Mouse (Mus musculus) layer of hippocampus, postnatal 36 days (tissue): ENCODE results near the gene Ccdc158. TPM values are rescaled to one million over a fixed set of nuclear protein-coding genes. Genes with fewer than 3 reads are reported as not detected.

Experiments used
- DNase-seq, 2 experiments: peaks; one replicate each; pipeline ENCODE4 v3.0.0; 2022
- total RNA-seq, 2 experiments: library from RNA; stranded (reverse); gene quantifications; 2 replicates each; pipeline ENCODE4 v1.2.3; 2021

Ccdc158 gene
- total RNA-seq, 2 experiments from 2014 or later: 0.30 to 1.4 TPM

DNA sequence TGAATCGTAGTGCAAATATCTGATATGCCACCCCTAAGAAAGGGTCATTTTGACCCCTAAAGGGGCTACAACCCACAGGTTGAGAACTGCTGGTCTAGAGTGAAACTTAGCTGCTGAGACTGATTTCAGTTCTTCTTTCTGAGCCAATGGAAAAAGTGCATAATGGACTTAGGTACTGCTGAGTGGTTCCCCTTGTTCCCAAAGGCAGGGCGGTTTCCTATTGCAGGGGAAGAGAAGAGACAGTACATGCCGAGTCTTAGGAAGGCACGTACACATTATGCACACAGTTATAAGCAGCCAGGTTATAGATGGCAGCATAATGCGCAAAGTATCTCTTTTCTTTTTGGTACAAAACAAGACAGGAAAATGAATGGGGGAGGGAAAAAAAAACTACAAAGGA, 13.1 kb upstream of the Ccdc158 start:
- DNase-seq: no peak

DNA sequence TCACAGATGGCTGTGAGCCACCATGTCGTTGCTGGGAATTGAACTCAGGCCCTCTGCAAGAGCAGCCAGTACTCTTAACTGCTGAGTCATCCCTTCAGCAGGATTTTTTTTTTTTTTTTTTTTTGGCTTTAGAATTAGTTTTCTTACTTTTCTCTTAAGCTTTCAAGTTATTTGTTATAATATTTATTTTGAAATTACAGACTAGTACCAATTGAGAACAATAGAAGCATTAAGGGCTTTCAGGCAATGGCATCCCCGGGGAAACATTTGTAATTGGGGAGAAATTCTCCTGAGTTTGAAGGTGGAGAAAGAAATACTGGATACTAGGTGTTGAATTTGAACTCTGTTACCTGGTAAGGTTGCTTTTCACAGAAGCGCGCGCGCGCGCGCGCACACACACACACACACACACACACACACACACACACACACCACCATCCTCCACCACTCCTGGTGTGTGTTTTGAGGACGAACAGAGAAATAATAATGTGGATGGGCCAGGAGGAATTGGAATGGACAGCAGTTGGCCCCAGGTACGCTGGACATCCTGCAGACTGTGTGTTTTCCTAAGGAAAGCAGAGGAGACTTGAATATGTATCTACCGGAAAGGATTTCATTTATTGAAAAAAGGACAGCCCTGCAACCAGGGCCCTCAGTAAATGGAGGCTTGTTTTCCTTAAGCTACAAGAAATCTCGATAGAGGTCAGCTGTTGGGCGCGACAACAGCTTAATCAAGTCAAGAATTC, 9.8 kb upstream of the Ccdc158 start:
- DNase-seq: no peak

DNA sequence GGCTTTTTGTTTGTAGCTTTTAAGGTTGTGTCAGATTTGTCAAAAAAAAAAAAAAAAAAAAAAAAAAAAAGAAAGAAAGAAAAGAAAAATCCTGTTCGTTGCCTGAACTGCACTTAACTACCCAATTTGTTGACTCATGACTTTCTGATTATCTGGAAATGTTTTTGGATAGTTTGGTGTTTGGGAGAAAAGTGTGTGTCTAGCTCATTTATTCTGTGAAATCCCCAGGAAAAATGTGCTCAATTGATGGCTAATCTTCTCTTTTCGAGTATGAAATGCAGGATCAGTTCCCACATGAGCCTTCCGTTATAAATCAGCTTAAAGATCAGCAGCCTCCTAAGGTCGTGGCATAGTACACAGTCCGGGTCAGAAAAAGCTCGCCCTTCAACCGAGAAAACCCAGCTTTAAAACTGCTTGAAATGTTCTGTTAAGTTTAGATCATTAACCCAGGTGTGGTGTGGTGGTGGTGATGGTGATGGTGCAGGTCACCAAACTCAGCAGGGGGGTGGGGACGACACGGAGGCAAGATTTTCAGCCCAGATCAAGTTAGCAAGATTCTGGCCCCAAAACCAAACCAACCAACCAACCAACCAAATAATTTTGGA, 8.9 kb upstream of the Ccdc158 start:
- no peak for DNase-seq

DNA sequence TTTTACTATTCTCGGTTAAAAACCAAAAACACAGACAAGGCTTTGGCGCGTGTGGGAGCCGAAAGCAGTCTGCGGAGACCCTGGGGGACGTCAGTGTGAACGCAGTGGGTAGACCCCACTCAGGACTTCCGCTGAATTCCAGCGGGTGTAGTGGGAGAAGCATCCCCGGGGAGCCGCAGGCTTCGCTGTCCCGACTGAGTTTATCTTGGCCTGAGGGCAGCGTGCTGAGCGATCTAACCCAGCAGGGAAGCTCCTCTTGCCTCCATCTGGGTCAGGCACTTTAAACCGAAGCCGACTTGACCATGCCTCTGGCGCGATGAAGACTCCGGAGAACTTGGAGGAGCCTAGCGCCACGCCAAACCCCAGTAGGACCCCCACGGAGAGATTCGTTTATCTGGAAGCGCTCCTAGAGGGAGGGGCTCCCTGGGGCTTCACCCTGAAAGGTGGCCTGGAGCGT, 8.3 kb upstream of the Ccdc158 start, which contains the start of gene Shroom3:
Gene Shroom3, plus strand, starts transcription at position 85 of the 457 bp plus-strand sequence.
- no peak for DNase-seq

DNA sequence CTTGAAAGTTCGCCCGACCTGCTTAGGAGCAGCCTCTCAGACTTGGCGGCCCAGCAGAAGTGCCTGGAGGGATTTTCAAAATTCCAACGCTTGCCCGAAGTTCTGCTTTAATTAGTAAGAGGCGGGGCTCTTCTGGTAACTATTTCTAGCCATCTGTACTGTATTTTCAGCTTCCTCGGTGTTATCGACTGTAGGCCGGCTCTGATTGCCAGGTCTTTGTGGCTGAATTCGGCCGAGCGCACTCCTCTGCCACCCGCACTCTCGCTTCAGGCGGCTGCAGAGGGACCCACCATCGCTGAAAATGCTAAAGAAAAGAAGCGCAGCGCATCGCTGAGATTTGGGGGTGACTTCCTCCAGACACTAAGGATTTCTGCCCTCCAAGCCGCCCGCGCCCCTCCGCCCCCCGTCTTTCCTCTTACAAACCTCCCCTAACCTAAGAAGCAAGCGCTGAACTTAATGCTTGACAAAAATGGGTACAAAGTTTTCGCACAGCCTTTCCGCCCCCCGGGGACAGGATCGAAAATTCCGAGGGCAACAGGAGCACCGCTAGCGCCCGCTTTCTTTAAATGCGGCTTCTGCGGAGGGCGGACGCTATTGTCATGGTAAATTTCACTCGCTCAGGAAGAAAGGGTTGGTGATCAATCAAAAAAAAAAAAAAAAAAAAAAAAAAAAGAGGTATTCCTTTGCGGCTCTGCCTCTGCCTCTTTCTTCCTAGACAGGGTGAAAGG, 7.7 kb upstream of the Ccdc158 start:
- peak in 1 of 2 experiments; percentile 8 for DNase-seq

DNA sequence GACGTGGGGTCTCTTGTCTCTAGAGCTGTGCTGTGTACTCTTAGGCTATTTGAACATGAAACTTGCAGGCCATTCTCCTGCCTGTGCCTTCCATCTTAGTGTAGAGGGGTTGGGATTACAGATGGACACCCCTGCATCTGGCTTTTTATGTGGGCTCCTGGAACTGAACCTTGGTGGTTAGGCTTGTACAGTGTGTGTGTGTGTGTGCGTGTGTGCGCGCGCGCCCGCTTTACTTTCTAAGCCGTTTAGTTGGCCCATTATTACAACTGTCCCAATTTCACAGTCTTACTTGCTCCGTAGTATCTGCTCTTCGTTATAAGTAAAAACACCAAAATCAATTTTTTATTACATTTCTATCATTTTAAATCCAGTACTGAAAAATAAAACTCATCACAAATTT, 6.8 kb upstream of the Ccdc158 start:
- no peak for DNase-seq

DNA sequence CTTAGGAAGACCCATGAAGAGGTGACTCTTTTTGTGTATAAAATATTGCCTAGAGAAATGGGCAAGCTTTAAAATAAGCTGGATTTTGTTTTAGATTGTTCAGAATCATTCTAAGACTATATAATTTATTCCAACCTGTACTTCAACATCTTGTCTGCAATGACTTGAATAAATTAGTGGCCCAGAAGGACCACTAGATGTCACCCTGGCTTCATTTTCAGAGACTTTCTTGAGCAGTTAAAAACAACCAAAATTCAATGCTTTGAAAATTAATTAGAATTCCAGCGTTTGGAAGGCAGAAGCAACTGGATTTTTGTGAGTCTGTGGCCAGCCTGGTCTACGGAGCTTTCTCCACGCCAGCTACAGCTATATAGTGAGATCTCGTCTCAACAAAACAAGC, 4.4 kb upstream of the Ccdc158 start:
- DNase-seq: no peak

DNA sequence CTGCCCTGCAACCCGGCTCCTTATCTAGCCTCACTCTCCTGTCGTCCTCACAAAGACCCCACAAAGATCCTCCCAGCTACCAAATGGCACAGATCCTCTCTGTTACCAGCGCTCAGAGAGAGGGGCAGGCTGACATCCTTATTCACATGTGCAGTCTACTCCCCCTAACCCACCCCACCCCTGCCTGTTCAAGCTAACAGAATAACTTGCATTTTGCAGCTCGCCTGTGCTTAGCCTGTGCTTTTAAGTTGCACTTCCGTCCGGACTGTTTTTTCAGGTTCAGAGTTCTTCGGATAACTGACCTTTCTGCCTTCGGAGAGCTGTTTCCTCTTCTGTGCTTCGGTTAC, 476 bp upstream of the Ccdc158 start:
- DNase-seq: no peak

DNA sequence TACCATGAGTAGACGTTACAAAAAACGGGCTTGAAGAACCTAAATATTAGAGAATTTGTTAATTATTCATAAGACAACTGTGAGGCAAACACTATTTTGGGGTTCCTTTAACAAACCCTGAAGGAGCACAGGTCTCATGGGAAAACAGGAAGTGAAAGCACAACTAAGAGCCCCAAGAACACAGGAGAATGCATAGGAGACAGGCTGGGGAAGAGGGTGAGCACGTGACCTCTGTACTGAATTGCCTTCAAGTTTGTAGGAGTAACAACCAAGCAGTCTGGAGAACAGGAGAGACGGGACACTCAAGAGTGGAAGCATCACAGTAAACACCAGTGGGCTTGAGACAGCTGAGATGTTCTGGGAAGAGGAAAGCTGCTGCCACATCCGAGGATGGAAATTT, 8.2 kb downstream of the Ccdc158 start:
- no peak for DNase-seq

DNA sequence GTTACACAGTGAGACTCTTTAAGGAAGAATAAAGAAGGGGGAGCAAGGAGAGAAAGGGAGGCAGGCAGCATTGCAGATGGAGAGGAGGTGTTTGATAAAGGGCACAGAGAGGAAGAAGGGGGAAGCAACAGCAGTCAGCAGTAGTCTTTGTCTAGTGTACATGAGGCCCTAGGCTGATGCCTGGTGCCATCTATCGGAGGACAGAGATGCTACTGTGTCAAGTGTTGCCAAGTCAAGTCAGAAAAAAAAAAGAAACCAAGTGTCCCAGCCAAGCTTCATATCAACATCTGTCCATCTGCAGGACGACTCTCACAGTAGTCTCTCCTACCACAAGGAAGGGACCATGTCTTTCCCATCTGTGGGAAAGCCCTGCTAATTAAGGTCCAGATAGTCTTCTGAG, 10.8 kb downstream of the Ccdc158 start:
- no peak for DNase-seq

DNA sequence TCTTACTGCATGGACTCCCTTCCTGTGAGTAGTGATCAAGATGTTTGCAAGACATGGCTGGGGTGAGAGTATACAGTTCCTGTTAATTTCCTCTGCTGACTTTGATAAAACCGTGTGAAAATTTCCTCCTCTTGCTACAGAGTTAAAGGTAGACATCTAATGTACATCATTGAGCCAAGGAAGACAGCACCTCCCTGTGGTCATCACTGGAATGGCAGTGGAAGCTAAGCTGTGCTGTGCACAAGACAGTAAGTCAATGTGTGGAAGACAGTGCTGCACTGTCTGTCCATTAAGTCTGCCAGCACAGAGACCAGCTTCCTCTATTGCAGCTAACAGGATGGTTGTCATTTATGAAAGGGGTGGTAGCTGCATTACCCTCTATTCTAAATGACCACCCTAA, 18.8 kb downstream of the Ccdc158 start:
- DNase-seq: peak; percentile 60 to 65

DNA sequence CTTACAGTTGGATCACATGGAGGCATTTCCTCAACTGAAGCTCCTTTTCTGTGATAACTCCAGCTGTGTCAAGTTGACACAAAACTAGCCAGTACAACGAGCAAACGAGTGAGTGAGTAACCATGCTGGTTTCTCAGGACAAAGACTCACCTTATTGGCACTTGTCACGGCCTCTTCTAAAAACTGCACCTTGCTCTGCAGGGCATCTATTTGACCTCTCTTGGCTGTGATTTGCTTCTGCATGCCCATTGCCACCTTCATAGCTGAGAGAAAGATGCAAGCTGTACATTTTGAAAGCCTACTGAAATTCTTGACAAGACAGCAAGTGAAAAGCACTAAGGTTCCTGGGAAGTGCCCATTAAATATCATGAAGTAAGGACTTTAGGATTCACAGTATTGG, 34.2 kb downstream of the Ccdc158 start:
- no peak for DNase-seq

DNA sequence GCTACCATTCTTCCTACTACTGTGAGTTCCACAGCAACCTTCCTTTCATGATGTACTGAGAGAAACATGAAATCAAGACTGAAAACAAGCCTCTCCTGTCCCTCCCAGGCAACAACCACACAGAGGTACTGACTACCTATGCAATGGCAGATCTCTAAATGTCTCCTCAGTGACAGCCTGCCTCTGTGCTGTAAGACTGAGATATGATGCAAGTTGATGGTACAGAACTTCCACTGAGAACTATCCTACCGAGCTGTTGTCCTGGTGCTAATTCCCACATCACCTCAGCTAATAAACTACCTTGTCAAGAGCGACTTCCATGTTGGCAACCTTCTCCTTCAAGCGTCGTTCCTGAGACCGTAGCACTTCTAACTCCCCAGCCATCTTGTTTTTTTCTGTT, 39.2 kb downstream of the Ccdc158 start:
- no peak for DNase-seq

DNA sequence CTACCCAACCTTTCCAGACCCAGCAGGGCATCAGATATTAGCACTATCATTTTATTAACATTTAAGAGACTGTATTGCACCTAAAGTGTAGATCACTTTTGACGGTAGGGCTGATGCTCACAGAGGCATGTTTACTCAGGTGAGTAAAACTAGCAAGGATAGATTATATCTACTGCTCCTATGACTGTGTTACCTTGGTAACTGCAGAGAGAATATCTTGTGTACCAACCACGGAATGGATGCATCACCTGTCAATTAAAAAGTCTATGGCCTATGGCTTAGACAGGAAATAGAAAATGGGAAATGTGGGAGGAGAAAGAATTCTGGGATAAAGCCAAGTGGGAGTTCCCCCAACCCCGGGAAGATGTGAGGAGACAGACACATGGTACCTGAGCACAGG, 40.2 kb downstream of the Ccdc158 start:
- DNase-seq: no peak

DNA sequence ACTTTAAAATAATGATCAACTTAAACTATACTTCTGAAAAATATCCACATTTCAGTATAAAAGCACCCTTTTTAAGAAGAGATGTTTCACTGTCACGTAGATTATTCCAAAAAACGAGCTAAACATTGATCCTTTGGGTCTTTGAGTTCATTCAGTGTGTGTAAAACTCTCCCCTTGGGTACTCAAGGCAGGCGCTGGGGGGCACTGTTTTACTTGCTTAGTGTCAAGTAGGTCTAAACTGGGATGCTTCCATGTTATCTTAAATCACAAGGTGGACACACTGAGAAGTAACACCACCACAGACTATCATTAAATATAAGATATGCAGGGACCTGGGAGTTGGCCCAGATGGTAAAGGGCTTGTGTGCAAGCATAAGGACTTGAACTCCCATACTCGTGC, 41.5 kb downstream of the Ccdc158 start:
- DNase-seq: no peak

DNA sequence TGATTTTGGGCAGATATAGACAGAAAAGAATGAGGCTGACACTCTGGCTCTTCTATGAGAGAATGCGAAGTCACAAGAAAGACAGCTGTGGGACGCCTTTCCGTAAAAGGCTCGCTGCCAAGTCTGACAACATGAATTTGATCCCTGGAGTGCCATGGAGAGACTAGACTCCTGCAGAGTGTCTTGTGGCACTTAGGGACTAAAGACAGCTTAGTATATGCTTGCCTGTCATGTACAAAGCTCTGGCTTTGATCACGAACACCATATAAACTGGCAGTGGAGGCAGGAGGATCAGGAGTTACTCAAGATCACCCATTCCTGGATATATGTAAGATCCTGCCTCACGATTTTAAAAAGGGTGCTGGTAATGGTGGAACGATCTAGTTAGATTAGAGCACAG, 47.2 kb downstream of the Ccdc158 start:
- DNase-seq: no peak

DNA sequence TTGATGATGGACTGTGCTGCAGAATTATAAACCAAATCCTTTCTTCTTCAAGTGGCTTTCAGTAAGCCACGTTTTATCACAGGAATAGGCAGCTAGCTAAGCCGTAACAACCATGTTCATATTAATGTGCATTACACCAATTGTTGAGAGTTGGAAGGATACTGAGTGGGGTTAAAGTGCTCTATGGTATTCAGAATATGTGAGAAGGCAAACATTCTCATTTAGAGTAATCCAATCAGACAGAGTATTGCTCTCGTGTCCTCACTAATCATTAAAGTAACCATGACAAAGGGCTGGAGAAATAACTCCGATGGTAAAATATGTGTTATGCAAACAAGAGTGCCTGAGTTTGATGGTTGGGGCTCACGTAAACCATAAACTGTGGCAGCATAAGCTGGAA, 53.2 kb downstream of the Ccdc158 start:
- DNase-seq: no peak

DNA sequence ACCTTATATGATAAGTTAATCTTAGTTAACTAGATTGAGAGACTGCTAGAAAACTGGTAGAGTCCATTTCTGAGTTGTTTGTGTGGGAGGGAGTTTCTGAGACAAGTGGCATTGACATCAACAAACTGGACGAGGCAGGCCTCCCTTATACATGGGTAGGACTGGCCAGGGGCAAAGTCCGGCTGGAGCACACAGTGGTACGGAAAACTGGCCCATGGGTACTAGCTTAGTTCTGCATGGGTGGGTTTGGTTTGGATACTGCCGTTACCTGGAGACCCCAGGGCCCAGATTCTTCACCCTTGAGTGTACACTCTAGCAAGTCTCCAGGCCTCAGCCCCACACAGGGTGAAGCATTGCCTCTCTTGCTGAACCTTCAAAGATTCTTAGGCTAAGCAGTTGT, 62.3 kb downstream of the Ccdc158 start:
- no peak for DNase-seq

DNA sequence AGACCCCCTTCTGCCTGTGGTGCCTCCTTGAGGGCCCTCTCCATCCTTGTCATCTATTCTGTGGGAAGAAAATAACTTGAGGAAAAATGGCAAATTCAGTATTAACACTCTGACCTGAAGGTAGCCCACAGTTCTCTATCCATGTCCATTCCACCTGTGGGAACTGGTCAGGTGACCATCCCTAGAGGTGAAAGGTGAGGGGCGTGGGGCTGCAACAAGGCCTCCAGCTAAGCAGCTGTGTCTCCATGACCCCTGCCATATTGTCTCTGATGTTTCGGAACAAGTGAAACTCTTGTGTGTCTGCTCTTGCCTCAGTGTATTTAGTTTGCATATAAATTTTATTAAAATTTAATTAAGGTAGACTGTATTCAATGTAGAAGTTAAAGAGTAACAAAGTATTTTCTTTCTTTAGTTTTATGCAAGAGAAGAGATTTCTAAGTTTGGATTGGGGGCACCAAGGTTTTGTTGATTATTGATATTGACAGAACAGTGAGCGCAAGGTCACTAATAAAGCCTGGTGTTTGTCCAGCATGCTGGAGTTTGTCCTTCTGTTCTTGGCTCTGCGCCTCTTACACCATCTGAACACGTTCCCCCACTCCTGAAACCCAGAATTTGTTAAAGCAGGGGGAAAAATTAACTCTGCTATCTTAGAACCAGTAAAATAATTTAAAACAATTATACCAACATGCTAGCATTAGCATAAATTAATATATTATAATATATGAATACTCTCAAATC, 67.4 kb downstream of the Ccdc158 start:
- DNase-seq: no peak

DNA sequence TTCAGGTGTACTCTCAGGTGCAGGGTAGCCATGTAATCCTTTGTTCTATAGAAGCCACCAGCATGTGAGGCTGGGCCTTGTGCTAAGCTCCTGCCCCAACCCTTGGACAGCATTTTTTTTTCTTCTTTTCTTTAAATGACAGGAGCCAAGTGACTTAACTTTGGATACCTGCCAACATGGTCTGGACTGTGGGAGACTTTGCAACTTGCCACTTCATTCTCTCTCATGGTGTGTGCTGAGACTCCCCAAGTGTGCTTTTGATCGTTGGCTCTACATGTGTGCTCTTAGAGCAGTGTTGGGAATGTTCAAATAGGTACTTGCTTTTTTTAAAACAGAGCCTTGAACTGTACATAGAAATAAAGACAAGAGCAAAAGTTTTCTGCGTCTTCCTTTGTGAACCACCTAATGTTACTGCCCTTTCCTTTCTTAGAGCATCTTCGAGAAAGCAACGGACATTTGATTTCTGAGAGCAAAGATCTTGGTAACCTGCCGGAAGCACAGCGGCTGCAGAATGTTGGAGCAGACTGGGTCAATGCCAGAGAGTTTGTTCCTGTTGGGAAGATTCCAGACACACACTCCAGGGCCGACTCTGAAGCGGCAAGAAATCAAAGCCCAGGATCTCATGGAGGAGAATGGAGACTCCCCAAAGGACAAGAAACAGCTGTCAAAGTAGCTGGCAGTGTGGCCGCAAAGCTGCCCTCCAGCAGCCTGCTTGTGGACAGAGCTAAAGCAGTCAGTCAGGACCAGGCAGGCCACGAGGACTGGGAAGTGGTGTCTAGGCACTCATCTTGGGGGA, 70.4 kb downstream of the Ccdc158 start:
- DNase-seq: no peak

DNA sequence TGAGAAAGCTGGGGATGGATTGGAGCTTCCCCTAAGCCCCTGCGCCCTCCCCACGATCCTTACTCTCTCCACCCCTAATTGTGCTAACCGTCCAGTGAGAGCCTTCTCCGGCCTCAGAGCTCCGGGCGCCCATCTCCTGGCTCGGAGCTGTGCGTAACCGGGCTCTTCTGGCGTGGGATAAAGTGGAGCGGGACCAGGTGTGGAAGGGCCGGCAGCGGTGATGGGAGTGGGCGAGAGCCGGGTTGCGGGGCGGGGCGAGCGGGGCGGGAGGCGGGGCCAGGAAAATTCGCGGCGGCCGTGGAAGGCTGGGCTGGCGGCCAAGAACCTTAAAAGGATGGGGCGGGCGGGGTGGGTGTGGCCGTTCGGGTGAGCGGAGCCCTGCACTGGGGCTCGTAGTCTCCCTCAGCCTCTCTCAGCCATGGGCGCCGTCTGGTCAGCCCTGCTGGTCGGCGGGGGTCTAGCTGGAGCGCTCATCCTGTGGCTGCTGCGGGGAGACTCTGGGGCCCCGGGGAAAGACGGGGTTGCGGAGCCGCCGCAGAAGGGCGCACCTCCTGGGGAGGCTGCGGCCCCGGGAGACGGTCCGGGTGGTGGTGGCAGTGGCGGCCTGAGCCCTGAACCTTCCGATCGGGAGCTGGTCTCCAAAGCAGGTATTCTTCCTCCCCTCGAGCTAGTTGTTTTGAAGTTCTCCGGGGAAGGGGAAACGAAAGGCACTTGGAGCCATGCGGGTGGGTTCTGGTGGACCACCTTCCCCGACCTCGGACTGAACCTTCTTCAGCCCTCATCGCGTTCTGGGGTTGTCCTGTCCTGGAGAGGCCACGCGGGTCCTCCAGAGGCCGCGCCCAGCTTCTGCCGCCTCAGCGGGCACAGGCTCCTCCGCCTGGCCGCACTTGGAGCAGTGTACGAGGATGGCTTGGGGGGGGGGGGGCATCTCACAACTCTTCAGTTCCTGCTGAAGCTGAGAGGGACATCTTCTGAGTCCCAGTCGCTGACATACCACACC, 72.1 kb downstream of the Ccdc158 start, which contains the start of gene Stbd1:
Gene Stbd1, plus strand, starts transcription at position 351 of the 1,000 bp plus-strand sequence.
- peak; percentile 15 to 25 for DNase-seq
